Mouse (Mus musculus): ENCODE results near the gene Ubr4.

The Ubr4 gene

GRCm38 (mm10) chr4:139536706-139537105 is 184.3 kb downstream of the Ubr4 start:
- no peak for DNase-seq (ENCODE audit: low read depth)
